Mouse (Mus musculus) activated CD4-positive, CD25-positive, alpha-beta regulatory T cell, adult 4 months (primary cell): ENCODE measurements around the gene Fbxo45. TPM values are rescaled to one million over a fixed set of nuclear protein-coding genes. Genes with fewer than 3 reads are reported as not detected.
"Not testable (repeated sequence)": the region's sequence is repeated elsewhere in the genome, so short reads cannot be mapped to it uniquely, and the experiment has no call there.

Experiments
- ATAC-seq: one replicate; pipeline ENCODE4 v1.8.0; 2017
- polyA plus RNA-seq, 2 experiments: library from polyadenylated mRNA; unstranded; fragments of 100-300 nt; shearing (Covaris generic); gene quantifications; one replicate each; pipeline ENCODE4 v1.2.1; 2017

Gene Fbxo45
- 1 to 10 TPM; 3.5 to 4.2 TPM for polyA plus RNA-seq

DNA sequence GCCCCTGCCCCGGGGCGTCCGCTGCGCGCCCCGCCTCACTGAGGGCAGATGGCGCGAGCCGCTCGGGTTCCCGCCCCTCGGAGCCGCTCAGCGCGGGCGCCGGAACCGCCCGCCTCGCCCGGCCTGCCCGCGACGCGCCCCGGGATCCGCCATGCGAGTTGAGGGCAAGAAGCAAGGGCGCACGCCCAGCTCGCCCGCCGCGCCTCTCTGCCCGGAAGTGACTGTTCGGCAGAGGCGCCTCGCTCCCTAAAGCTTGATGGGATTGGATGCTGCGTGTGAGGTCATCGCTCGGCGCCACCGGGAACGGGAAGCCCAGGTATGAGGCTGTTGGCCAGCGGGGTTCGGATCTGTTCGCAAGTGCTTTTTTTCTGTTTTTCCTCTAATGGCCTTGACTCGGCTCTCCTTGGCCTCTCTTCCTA lies at the start of gene Fbxo45, which contains the start of gene Wdr53:
Fbxo45 (minus strand) TSS at position 207 of the 419 bp plus-strand sequence.
Wdr53 (plus strand) TSS at position 276 of the 419 bp plus-strand sequence.
- ATAC-seq: peak; percentile 94

DNA sequence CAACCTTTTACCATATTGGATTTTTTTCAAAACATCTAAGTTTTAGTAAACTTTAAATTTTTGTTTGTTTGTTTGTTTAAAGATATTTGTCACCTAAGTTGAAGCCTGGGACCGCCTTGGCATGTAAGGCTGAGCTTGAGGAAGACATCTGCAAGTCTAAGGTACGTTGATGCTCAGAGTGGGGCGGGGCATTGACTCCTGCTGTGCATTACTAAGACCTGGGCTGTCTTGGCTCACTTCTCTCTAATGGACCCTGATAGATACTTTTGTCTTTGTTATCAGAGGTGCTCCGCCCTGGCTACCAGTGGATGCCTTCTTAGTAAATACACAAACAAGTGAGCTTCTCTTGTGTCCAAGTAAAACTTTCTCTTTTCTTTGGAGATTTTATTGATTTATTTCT lies 44.9 kb upstream of the Fbxo45 start:
- ATAC-seq: no peak

DNA sequence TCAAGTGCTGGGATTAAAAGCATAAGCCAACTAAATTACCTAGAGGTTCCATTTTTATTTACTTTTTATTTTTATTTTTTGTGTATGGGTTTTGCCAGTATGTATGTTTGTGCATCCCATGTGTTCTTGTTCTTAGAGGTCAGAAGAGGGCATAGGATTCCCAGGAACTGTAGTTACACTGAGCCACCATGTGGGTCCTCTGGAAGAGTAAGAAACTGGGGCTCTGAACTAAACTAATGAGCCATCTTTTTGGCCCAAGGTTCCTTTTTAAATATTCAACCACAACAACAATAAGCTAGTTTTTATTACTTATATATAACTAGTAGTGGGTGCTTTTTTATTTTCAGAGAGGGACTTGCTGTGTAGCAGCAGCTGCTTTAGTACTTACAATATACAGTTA lies 35.6 kb upstream of the Fbxo45 start:
- no peak for ATAC-seq

DNA sequence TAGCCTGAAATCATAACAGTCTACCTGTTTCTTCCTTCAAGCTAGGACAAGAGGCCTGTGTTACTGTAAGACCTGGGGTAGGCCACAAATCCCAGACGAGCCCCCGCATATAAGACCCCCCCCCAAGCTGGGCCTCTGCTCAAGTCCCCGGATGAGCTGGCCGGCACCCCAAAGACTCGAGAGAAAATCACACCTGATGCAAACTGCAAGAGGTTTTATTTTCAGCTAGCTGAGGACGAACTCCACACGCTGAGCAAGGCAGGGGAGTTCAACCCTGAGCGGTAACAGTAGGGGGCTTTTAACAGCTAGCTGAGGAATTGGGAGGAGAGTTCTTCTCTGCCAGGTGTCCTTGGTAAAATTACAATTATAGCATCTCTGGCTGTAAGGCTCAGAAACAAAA lies 33.3 kb upstream of the Fbxo45 start:
- no peak for ATAC-seq

DNA sequence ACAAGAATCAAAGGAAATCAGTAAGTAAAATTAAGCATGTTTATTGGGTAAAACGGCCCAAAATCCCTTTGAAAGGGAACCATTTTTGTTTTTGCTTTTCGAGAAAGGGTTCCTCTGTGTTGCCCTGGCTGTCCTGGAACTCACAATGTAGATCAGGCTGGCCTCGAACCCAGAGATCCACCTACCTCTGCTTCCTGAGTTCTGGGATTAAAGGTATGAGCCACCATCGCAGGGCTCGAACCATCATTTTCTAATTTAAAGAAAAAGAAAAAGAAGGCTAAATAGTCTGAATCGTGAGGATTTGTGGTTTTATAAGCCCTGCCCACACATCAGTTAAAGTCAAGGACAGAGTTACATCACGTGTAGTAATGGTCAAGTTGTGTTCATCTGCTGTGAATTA lies 31.4 kb upstream of the Fbxo45 start:
- no peak for ATAC-seq

DNA sequence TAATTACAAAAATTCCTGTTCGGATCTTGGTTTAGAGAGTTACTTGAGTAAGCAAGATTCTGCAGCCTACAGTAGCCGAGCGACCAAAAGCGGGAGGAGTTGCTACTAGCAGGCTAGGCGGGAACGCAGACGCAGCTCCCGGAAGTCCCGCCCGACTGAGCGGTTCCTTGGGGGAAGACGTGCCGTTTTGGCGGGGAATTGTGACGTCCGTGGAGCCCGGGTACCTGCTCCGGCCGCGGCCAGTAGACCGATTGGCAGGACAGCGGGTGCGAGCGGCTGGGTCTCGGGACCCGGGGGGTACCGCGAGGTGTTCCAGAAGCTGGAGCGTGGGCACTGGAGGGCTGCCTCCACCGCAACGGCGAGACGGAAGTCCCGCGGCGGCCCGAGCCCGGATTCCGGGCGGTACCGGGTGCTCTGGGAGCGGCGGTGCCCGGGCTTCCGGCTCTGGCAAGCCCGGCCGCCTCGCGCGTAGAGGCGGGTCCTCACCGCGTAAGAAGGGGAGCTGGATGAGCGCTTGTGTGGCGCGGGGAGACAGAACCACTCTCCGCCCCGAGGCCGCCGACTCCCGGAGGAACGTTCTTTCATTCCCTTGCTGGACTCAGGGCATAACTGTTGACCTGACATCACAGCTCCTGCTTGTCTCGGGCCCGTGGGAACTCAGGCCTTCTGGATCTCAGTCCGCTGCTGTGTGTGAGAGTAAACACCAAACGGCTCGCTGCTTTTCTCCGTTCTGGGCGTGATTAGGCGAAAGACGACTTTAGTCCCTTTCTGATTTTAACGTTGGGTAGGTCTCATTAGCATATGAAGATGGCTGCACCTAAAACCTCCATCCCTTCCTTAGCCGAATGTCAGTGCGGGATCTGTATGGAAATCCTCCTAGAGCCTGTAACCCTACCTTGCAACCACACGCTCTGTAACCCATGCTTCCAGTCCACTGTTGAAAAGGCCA lies 30.6 kb upstream of the Fbxo45 start, which contains the start of gene Rnf168:
Rnf168 (plus strand) TSS at position 152 of the 949 bp plus-strand sequence.
- ATAC-seq: peak; percentile 84

DNA sequence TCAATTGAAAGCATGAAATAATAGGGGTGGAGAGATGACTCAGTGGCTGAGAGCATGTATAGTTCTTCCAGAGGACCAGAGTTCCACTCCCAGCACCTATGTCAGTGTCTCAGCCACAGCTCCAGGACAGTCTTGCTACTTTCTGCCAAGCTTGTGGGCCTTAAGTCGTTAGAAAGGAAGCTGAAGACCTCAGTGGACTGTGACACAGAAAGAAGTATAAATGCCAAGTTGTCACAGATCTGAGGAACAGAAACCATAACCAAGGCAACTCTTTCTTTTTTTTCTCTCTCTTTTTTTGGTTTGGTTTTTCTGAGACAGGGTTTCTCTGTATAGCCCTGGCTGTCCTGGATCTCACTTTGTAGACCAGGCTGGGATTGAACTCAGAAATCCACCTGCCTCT lies 28.9 kb upstream of the Fbxo45 start:
- no peak for ATAC-seq

DNA sequence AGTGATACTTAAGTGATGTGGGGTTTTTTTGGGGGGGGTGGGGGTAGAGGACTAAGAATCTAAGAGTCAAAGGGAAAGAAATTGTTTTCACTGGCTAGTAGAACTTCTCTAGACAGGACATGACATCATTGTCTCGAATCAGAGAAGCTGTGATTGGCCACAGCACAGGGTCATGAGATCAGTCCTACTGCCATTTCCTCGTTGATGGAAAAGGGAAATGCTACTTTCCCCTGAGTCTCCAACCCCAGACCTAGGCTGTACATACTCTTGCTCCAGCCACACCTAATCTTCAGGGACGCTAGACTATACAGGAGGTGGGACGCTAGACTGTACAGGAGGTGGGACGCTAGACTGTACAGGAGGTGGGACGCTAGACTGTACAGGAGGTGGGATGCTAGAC lies 28.1 kb upstream of the Fbxo45 start:
- ATAC-seq: no peak

DNA sequence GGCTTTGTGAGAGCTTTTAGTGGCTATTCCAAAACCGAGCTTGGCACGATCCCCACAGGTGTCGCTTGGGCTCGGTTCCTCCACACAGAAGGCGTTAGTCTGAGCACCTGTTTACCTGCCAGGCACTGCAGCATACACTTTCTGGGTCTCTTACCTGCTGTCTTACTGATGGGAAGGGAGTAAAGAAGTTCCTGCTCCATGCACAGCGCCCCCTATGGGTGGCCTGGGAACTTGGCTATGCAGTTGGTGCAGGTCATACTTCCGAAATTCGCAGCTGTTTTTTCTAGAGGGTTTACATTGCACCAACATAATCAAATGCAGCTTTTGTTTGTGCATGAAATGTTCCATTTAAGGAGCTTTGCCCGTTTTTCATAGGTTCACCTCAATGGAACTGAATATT lies 26.4 kb upstream of the Fbxo45 start:
- no peak for ATAC-seq

DNA sequence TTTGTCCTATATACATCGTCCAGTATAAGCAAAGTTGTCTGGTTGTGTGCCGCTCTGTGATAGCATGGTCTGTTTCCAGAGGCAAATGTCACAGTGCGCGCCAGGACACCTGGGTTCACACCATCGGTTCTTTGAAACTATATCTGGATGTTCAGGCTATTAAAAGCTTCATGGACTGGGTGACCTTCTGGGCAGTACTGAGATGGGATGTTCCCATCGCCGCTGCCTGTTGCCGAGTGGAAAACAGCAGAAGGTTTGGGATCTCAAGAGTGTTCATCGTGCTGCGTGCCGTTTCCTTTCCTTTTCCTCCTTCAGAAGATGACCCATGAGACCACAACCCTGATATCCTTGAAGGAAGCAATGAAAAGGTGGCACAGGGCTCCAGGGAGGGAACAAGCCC lies 24.3 kb upstream of the Fbxo45 start, which contains the start of gene Smco1:
Smco1 (plus strand) TSS at position 178 of the 400 bp plus-strand sequence.
- ATAC-seq: no peak

DNA sequence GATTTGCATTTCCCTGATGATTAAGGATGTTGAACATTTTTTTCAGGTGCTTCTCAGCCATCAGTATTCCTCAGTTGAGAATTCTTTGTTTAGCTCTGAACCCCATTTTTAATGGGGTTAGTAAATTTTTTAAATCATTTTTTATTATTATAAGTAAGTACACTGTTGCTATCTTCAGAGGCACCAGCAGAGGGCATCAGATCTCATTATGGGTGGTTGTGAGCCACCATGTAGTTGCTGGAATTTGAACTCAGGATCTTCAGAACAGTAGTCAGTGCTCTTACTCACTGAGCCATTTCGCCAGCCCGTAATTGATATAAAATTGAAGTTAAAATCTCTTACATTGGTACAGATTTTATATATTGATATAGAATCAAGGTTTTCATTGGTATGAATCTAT lies 17.3 kb upstream of the Fbxo45 start:
- not testable (repeated sequence) for ATAC-seq

DNA sequence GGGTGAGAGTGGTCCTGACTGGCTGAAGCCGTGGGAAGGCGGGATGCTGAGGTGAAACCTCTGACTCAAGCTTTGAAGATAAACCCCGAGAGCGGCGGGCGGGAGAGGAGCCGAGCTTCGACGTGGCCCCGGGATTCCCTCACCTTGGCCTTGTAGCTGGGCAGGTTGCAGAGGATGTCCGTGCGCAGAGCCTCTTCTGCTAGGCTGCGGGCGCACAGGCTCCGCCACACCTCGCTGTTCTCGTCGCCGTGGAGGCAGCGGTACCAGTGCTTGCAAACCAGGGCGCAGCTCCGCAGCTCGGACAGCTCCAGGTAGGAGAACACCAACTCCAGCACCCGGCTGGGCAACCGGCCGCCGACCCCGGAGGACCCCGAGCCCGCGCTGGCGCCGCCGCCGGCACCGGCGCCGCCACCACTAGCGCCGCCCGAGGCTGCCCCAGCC lies 587 bp downstream of the Fbxo45 start:
- ATAC-seq: peak; percentile 42

DNA sequence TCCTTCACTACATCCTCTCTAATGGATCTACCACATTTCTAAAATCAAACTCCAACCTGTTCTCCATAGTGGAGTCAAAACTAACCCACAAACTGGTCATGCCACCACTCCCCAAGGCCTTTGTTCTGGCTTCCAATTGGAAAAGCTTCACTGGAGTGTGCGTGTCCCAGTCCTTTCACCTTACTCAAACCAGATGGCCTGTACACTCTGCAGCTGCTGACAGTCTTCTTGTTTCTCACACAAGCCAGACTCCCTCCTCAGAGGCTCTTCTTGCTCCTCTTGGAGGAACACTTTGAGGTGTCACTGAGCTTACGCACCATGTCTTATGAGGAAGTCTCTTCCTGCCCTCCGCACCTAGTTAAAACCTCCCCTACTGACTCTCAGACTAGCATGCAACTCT lies 3.1 kb downstream of the Fbxo45 start:
- no peak for ATAC-seq

DNA sequence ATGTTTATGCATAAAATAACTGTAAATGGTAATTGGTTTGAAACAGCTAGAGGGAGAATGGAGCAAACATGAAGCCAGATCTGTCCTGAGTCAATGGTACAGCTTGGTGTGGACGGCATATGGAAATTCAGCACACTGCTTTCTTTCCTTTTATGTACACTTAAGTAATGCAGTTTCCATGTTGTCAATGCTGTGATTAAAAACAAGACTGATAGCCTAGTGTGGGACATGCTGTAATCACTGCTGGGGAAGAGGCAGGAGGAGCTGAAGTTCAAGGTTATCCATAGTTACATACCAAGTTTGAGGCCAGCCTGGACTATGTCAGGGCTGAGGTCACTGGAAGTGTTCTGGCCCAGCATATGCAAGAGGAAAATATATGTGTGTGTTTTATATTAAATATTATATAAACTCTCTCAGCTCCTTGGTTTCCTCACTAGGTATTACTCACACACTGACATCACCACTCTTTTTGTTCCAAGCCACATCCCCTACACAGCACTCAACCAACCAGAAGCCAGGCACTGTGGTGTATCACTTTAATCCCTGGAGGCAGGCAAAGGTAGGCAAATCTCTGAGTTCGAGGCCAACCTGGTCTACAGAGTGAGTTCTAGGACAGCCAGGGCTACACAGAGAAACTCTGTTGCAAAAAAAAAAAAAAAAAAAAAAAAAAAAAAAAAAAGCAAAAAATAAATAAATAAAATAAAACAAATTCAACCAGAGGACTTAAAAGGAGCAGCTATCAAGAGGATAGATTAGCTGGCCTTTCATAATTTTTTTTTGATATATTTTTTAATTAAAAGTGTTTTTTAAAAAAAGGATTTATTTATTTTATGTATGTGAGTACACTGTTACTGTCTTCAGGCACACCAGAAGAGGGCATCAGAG lies 7.3 kb downstream of the Fbxo45 start:
- no peak for ATAC-seq

DNA sequence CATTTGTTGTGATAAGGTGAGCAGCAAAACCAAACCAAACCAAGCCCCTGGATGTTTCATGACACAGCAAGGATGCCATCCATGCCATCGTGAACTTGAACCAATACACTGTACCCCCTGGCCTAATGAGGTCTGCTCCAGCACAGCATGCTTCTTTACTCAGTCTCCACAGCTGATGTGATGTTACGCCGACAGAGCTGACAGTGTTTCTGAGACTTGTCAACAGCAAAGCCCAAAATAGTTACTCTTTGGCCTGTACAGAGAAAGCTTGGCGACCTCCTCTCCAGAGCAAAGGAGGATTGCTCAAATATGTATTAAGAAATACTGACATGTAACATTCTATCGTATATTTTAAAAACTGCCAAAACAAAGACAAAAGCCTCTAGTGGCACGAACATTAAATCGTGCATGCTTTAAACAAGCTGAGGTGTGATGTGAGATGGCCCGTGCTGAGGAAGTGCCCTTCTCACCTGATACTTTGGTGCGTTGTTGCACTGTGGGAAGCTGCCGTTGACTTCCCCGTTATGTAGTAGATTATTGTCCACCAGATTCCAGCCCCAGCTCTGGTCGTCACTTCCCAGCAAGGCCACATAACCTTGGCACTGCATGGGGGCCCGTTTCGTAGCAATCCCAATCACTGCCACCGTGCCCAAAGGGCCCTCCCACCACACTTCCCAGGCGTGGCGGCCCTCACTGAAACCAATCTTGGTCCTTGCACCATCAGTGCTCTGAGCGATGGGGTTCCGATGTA lies 8.9 kb downstream of the Fbxo45 start:
- no peak for ATAC-seq

DNA sequence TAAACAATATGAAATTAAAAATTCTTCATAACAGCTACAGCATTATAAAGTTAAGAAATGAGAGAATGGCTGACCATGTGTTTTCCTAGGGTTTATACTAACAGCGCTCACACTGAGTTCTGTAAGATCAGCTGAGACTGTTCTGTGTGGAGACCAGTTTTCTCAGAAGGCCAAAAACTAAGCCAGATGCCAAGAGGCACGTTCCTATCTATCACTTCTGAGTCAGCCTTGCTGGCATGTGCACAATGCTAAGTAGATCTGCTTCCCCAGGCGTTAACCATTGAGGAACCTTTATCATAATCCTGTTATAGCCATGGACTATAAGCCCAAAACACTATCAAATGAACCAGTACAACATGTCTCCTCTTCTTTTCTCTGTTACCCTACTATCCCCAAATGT lies 14.9 kb downstream of the Fbxo45 start:
- not testable (repeated sequence) for ATAC-seq

DNA sequence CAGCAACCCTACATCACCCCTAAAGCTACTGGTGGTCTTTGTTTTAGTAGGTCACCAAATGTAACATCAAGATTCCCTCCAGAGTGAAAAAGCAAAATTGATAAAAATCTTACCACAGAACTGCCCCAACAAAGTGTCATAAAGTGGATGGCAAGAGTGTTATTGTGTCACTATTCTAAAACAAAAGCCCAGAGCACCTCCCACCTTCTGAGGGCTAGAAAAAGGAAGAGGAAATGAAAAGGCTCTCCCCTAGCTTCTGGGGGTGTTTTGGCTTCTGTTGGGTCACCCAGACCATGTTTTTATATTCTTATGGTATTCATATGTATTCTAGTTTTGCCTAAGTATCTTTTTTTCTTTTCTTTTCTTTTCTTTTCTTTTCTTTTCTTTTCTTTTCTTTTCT lies 24.6 kb downstream of the Fbxo45 start:
- no peak for ATAC-seq

DNA sequence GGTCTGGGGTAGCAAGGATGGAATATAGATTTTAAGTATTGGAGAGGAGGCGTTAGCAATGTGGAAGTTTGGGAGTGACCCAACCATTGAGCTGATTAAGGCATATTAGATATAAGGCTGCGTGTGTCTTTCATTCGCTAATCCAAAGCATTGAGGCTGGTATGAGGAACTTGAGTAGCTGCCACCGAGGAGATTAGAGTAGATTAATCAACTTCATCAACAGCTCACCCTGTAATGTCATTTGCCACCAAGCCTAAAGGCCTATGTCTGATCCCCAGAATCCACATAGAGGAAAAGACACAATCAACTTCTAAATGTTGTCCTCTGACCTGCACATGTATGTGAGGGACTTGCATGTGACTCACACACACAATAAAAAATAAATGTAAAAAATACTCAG lies 25.2 kb downstream of the Fbxo45 start:
- no peak for ATAC-seq

DNA sequence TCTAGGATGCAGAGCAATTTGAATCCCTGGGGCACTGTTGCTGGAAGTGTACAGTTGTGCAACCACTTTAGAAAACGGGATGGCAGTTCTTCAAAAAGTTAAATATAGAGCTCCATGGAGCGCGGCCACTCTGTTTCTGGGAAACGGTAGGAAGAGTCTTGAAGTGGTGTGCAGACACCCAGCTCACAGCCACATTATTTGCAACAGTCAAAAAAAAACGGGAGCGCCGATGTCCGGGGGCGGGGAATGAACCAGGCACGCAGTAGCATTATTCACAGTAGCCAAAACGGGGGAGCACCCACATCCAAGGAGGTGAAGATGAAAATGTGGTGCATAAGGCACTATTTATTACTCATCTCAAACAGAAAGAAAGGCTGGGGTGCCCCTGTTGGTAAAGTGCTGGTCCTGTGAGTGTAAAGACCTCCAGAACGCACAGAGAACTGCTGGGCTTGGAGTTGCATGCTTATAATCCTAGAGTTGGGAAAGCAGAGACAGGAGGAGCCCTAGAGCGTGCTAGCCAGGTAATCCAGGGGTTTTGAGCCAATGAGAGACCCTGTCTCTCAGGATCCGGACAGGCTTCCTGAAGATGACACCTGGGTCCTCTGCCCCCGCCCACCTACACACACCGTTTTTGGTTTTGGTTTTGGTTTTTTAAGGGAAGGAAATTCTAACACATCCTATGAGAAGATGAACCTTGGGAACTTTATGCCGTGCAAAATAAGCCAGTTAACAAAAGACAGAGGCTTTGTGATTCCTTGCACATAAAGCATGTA lies 32.0 kb downstream of the Fbxo45 start:
- no peak for ATAC-seq

DNA sequence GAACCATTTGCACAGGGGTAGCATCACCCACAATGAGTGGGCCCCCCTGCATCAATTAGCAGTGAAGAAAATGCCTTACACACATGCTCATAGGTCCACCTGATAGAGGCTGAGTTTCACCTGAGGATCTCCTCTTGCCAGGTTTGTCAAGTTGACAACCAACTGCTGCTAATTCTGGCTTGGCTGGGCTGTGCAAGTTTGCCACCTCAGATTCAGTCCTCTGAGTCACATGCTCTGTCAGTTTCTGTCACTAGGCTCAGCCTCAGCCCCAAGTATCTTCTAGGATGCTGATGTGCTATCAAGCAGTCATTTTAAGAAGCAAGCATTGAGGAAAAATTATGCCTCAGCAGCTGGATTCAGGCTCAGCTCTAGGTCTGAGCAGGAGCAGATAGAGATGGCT lies 32.8 kb downstream of the Fbxo45 start:
- ATAC-seq: no peak

DNA sequence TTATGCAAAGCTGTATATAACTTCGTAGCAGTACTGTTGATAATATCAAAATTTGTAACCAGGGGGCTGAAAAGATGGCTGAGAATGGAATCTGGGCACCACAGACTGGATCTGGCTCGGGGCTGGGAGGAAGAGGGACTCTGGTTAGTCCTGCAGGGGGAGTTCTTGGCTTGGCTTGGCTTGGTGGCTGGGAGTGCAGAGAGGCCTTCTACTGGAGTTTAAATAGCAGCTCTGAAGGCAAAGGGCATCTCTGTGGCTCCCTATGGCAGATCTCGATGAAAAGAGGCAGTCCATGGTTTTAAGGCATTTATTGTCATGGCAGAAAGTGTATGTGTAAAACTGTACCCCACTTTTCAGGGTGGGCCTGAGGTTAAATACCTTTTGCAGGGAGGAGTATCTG lies 42.1 kb downstream of the Fbxo45 start:
- no peak for ATAC-seq

DNA sequence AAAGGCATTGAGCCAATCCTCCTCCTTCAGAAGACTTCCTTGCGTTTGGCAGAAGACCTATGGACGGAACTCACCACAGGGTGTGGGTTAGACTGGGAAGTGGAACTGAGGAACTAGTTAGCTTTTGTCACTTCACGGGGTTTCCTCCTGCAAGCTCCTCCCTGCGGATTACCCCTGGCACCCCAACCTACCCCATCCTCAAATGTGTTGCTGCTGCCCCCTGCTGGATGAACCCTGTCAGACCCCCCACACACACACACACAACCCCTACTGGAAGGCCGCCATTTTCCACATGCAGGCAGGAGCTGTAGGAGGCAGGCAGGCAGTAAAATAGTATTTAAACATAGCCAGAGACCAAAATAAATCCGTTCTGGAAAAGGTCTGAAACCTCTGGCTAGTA lies 44.3 kb downstream of the Fbxo45 start:
- ATAC-seq: peak; percentile 66
